Mouse (Mus musculus) adipocyte (in vitro differentiated cells): ENCODE measurements around the gene Nr2f1.
A peak's percentile ranks its signal among the peaks of the same experiment; 100 is the strongest.
"Not testable (repeated sequence)": the region's sequence is repeated elsewhere in the genome, so short reads cannot be mapped to it uniquely, and the experiment has no call there.

Source experiments
- DNase-seq: peaks from one replicate; pipeline ENCODE4 v3.0.0-alpha.2; 2016; ENCODE audit warnings: low spot score

The Nr2f1 gene

DNA sequence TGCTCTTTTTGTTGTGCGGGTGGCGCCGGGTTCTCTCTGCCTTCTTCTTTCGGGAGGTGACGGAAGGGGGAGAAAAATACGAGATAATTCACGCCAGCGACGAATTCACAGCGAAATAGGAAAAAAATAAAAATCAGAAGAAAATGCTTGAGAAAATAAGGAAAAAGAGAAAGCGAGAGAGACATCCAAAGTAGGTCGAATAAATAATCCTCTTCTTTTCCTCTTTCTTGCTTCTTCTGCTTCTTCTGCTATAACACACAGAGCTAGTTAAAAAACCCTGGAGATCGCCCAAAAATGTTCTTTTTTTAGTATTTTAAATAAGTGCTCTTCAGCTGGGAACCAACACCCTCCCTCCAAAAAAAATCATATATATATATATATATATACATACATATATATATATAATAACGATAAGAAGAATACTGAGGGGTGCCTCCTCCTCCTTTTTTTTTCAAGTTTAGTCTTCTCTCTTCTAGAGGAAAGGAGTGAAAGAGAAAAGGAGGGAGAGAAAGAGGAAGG, at the start of gene Nr2f1:
Gene Nr2f1, minus strand, starts transcription at position 116 of the 519 bp plus-strand sequence.
- no peak for DNase-seq

DNA sequence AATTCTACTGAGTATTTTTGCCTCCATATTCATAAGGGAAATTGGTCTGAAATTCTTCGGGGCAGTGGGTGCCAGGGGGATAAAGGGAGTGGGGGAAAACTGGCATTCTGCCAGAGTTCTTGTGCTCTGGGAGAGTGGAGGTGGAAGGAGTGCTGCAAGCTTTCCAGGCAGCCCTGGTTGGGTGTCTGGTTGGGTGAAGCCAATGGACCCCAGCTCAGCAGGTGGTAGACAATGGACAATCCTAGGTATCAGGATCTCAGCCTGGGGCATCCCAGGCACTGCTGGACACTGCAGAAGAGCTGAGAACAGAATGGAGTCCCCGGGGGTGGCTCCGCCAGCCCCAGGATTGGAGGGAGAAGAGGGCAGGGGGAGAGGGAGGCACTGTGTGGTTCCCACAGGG, 22.1 kb upstream of the Nr2f1 start:
- DNase-seq = no peak

DNA sequence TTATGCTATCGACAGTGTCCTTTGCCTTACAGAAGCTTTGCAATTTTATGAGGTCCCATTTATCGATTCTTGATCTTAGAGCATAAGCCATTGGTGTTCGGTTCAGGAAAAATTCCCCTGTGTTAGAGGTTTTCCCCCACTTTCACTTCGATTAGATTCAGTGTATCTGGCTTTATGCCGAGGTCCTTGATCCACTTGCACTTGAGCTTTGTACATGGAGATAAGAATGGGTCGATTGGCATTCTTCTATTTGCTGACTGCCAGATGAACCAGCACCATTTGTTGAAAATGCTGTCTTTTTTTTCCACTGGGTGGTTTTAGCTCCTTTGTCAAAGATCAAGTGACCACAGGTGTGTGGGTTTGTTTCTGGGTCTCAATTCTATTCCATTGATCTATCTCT, 20.7 kb upstream of the Nr2f1 start:
- not testable (repeated sequence) for DNase-seq

DNA sequence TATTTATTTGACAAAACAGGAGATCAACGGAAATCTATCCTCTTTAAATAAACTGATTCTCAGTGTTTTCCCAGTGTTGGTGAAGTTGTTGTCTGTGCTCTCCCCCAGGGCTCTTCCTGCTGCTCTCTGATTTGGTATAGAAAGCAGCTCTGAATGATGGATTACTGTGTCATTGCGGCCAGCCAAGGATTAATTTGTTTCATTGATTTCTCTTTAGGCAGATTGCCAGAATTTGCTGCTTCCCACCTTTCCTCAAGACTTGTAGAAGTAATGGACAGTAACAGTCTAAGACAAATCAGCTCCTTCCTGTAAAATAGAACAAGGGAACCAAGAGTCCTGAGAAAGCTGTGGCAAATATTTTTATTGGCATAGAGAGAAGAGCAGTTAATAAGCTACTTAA, 15.7 kb upstream of the Nr2f1 start:
- DNase-seq = no peak

DNA sequence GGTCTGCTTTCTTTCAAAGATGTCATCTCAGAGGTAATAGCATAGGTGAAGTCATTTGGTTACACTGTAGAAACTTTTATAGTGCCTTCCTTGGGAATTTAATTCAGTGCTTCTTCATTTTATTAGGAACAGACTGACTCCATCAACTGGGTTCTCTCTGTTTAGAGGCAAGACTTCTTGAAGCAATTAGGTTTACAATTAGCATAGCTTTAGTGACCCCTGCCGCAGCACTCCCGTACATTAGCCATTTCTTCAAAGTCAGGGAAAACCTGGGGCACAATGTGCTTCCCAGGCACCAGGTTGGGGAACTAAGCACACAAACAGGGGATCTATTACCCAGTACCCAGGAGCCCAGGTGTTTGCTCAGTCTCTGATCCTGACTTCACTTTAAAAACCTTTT, 13.6 kb upstream of the Nr2f1 start:
- DNase-seq = no peak

DNA sequence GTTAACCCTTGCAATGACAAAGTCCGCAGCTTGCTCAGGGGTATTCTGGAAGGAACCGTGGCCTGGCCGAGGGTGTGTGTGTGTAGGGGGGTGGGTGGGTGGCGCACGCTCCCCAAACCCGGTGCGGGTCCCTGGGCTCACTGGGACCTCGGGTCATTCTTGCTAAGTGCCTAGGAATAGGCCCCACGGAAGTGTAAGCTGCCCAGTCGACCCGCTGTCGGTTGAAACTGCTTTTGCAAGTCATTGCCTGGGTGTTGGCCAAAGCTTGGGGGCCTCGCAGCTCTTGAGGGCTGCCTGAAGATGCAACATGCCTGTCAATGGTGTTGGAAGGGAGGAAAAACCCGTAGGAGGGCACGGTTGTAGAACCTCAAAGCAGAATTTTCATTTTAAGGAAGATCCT, 12.6 kb upstream of the Nr2f1 start:
- no peak for DNase-seq

DNA sequence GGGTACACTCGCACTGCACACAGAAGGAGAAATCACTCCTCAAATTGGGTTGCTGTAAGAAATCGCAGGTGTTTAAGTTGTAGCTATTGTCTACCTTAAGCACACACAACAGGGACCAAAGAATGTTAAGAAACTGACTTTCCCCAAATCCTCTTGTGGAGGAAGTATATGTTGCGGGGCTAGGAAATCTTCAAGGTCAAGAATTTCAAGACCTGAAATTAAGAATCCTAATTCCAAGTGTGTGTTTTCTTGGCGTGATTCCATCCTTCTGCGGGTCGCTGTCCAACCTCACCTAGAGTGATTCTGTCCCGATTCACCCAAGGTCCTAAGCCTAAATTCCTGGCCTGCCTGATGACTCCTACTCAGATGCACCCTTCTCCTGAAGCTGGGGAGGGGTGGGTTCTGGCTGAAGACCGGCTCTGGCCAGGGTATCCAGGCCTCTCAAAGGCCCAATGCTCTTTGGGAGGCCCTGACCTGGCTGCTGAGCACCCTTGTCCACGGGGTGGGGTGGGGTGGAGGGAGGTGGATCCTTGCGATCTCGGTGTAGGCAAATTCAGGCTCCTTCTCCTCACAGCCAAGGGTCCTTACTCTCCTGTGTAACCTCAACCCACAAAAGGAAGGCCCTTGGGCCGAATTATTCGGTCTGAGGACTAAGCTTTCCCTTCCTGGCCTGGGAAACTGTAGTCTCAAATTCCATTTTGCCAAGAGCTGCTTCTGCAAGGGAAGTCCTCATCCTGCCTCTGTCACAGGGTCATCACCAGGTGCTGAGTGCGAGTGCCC, 11.9 kb upstream of the Nr2f1 start:
- no peak for DNase-seq

DNA sequence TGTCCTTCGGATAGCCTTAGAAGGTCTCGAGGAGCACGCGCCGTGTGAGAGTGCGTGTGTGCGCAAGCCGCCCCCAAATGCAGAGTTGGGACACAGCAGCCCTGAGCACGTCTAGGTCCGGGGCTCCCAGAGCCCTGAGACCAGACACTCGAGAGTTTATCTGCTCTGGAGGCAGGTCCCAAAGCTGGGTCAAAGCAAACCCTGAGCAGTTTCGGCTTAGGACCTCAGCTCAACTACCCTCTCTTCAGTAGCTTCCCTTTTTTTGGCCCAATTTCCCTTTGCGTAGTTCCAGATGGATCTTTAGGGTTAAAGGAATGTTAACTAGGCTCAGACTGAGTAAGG, 11.2 kb upstream of the Nr2f1 start:
- no peak for DNase-seq

DNA sequence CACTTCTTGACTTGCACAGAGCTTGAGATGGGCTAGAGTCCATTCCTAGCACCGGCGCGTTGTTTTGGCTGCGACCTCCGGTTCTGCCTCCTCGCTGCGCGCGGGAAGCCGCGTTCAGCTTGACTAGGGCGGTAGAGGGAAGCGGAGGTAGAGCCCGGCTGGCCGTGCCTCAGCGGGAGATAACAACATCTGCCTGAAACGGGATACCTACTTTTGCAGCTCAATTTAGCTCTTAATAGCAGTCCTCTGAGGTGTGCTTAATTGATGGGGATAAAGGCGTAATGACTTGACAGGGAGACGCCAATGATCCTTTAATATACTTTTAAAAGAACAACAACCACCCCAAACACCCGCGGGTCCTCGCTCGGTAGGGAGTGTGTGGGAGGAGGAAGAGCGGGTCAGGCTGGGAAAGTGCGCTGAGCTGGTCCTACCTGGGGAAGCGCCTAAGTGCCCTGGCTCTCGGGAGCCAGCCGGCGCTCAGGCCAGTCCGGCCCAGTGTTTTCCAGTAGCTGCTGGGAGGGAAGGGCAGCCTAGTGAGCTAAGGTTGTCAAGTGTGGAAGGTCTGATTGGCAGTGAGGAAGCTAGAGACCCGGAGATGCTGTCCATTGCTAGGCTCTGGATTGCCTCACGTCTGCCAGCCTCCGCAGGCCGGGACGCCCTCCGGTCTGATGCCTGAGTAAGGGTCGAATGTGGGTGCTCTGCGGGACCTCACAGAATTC, 10.6 kb upstream of the Nr2f1 start:
- DNase-seq = no peak

DNA sequence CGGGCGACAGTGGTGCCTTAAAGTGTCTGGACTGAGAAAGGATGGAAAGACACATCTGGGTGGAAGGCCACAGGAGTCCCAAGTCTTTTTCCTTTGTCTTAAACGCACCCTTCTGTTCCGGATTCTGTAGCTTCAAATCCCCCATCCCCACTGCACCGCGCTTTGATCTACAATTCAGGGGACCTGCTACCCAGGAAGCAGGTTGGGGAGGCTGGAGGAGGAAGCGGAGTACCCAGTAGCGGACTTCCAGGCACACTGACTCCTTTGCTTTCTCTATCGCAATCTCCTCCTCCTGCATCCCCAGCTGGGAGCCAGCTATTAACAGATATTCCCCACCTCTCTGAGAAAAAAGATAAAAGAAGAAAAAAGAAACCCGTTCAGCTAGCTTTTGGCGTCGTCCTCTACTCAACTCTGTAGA, 10.1 kb upstream of the Nr2f1 start:
- no peak for DNase-seq

DNA sequence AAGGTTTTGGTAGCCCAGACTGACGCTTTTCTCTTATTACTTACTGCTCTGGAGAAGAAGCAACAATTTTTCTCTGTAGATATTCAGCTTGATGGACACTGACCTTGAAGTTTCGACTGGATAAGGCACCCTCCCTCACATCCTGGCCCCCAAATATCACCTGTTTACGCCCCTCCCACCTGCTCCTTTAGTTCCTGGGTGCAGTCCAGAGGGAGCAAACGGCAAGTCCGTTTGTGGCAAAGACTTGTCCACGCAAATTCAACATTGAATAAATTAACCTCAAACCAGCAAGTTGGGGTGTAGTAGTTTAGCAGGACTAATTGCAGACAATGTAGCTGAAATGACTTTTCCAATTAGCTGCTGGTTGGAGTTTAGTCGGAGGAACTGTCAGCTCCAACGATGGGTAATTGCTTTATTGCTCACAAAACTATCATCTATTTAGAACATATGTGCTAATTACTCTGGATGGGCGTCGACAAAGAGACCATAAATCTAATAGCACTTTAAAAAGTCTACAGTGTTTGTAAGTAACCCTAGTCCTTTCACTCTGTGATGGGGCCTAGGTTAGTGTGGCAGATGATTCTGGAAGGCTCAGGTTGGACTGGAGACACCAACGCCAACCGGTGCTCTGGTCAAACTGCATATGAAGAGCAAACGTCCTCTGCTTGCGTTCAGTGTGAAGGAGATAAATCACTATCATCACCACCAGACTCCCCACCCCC, 9.3 kb upstream of the Nr2f1 start:
- DNase-seq = no peak

DNA sequence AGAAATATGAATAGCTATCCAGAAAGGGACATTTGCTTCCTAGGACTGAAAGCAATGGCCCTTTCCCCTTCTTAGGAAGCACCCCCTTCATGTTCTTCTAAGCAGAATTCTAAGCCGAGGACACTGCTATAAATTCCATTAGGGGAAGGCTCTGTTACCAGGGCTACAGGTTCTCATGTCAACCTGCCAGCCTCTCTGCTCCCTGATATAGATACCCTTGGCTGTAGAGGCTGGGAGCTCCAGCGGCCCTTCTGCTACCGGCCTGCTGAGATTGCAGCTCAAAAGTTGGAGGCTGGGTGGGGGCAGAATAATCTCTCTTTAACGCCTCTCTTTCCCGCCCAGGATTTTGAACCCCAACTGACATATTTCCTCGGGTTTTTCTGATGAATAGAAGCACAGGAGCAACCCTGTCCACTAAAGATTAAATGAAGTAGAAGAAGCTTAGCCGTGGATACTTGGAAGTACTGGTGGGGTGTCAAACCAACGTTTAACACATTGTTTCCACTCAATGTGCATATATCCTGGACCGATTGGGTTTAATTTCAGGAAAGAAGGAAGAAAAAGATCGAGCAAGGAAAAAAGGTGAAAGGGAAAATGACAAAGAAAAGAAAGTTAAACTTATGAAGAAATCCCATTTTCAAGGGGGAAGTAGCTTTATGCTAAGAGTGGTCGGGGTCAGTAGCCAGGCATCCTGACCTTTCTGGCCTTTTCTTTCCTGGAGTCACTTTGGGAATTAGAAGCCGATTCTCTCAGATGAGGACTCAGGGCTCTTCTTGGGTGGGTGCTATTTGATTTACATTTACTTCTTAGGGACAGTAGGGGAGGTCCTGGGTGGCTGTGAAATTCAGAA, 8.5 kb upstream of the Nr2f1 start:
- DNase-seq = no peak

DNA sequence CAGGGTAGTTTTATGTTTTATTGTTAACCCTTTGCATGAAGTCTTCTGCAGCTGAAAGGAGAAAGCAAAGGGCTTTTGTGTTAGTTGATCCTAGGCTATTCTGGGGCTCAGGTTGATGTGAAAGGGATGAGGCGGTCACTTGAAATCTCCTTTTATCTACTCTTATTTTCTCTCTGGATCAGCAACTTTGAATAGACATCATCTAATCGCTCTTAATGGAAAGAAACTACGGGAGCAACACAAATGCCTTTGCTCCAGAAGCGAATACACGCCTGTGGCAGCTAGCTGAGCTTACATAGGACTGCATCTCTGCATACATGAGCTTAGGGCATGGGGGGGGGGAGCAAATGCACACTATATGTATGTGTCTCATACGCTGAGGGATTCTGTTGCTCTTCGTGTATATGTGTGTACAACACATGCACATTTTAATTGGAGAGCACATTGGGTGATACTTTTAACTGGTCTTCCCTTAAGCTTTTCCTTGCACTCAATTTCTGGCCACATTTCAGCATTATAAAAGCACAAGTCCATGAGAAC, 7.4 kb upstream of the Nr2f1 start:
- DNase-seq = no peak

DNA sequence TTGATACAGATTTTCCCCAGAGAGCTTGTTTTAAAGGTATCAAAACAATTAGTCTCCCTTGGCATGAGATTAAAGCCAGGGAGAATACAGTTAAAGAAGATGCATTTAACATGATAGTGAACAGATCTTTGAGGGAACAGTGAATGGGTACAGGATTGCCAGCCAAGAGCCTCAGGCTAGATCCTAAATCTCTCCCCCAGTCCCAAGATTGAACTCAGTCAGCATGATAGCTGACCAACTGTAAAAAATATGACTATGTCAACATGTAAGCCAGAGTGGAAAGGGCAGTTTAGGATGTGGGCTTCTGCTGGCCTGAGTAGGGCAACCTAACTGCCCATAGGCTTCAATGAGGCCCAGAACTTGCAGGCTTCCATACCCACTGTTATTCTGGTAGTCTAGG, 5.9 kb upstream of the Nr2f1 start:
- no peak for DNase-seq

DNA sequence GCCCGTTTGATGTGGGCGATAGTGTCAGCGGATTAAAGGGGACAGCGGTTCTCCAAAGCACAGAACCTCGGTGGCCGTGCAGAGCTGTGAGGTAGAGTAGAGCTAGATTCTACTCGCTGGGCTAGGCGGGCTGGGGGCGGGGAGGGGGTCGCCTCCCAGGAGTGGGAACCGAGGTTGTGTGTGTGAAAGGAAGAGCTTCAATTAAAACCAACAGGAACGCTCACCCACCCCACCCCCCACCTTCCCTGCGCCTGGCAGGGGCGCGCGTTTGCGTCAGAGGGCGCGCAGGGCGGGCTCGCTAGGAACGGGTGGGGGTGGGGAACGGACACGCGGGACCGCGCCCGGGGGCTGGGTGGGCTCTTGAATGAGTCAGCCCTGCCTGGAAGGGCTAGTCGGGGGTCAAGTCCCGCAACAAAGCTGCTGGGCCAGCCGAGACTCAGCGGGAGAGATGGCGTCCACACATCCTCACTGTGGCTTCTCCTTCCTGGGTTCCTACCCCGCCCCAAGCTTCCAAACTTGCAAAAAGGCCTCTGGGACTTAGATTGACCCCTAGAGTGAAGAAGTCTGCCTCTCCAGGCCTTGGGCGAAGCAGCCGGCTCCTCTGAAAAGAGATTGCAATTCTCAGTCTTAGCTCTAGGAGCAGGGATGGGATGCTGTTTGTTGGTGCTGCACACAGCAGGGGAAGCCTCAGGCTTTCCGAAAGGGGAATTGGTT, 3.9 kb upstream of the Nr2f1 start:
- DNase-seq = peak; percentile 76

DNA sequence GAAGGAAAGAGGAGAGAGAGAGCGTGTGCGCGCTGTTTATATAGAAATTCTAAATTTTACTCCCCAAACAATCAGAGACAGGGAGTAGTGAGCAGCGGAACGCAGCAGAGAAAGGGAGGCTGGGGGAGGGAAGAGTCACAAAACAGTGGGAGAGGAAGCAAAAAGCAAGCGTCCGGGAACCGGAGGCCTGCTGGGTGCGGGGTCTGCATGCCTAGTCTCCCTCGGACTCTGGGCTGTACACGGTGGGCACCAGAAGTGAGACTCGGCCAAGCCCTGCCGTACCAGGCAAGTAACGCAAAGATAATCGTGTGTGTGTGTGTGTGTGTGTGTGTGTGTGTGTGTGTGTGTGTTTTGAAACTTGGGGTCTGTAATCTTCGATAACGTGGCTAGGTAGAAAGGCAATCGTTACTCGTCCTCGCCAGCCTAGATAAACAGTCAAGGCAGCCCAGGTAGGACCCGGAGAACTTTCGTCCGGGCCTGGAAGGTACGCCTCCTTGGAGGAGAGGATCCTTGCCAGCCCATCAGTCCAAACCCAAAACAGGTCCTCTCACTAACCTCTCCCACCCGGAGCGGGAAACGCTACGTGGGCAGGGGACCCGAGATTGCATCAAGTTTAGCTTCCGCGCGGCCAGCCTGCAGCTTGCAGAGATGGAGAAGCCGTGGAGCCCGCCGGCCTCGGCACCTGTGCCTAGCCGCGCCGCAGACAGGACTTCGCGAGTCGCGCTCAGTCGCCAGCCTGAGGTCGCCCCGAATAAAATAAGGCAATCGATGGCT, 3.2 kb upstream of the Nr2f1 start:
- DNase-seq = no peak

DNA sequence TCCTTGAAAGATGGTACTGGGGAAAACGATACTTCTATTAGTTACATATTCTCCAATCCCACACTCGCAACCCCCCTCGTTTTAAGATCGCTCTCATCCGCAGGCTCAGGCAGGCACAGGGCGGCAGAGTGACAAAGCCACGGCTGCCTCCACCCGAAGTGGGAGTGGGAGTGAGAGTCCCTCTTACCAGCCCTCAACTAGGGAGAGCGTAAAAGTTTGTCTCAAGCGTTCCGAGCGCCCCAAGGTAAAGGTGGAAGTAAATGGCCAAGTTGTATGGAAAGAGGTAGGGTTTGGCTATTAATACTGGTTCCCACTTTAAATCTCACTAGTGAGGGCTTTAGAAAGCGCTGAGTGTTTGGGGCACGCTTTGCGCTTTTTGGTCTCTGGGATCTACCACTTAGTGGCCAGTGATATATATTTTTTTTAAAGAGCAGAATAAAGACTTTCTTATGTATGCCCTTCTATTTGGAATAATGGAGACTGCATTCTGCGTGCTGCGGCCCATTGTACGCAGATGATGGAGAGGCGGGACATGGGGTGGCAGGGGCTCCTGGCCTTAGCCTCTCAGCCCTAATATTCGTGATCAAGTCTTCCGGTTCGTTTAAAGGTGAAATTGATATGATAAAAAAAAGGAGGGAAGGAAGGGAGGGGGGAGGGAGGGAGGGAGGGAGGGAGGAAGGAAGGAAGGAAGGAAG, 2.5 kb upstream of the Nr2f1 start:
- no peak for DNase-seq

DNA sequence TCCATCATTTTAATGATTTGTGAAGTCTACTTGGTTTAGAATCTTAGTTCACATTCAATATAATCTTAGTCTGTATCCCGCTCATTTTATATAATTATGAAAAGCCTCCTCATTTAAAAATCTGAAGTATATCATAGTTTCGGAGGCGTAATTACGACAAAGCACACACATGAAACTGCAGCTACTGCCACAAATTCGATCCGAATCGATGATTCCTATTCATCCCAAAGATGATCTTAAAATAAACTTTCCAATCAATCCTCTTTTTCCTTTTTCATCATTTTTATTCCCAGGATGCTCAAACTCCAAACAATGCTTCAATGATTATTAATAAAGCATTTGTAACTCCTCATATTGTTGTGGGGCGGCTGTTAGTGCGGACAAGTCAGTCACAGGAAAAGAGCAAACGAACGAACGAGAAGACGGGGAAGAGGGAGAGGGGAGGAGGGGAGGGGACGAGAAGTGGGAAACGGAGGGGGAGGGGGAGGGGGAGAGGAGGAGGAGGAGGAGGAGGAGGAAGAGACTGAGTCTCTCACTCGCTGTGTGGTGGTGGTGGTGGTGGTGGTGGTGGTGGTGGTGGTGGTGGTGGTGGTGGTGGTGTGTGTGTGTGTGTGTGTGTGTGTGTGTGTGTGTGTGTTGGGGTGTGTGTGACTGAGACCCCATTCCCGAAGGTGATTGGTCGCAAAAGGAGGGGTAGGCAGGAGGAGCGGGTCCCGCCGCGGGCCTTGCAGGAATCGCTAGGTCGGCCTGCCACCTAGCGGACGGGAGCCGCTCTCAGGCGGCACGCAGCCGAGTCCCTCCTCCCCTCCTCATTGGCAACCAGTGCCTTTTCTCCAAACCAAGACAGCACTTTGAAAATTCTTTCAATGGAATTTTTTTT, 1.7 kb upstream of the Nr2f1 start:
- peak; percentile 84 for DNase-seq

DNA sequence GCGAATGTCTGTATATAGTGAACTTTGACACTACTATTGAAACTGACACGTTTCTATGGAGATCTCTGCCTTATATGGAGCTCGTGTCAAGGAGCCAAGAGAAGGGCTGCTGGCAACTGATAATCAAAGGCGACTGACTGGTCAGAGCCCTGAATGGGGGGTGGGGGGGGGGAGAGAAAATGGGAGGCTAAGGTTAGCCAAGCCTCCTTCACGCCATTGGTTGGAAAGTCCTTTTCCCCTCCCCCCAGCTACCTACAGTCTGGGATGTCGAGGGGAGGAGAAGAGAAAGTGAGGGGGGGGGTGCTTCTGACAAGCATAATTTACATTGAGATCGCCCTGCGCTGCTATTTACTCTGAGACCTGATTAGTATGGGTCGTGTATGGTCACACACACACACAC, 850 bp upstream of the Nr2f1 start:
- DNase-seq = peak; percentile 78
